Mouse (Mus musculus) heart, embryonic 13.5 days (tissue): ENCODE results near the gene Ehd2. TPM values are rescaled to one million over a fixed set of nuclear protein-coding genes. Genes with fewer than 3 reads are reported as not detected.

ENCODE experiments used
- ATAC-seq: fragments of 200-750 bp; cut with Nextera tagmentation; 2 replicates; pipeline ENCODE4 v1.8.0; 2017; ENCODE audit warnings: moderate TSS enrichment; ENCODE audit not compliant: insufficient number of reproducible peaks, low FRiP score, low TSS enrichment; ENCODE audit errors: extremely low read depth
- H3K27ac ChIP-seq: fragments of 300-500 bp; sonication (generic); replicated peaks from 2 replicates; pipeline ENCODE4 v1.5.1; 2015; ENCODE audit warnings: moderate library complexity, mild to moderate bottlenecking, inconsistent platforms
- H3K27me3 ChIP-seq: fragments of 300-500 bp; sonication (generic); replicated peaks from 2 replicates; pipeline ENCODE4 v1.6.1; 2015; ENCODE audit warnings: mild to moderate bottlenecking, inconsistent platforms
- H3K36me3 ChIP-seq: fragments of 300-500 bp; sonication (generic); 2 replicates; pipeline ENCODE4 v1.6.1; 2015; ENCODE audit warnings: mild to moderate bottlenecking, inconsistent platforms
- H3K4me1 ChIP-seq: fragments of 300-500 bp; sonication (generic); 2 replicates; pipeline ENCODE4 v1.6.1; 2015; ENCODE audit warnings: inconsistent platforms
- H3K4me2 ChIP-seq: fragments of 300-500 bp; sonication (generic); 2 replicates; pipeline ENCODE4 v1.6.1; 2015; ENCODE audit warnings: inconsistent platforms, mild to moderate bottlenecking, moderate library complexity
- H3K4me3 ChIP-seq: fragments of 300-500 bp; sonication (generic); 2 replicates; pipeline ENCODE4 v1.5.1; 2015; ENCODE audit warnings: moderate library complexity, mild to moderate bottlenecking, inconsistent platforms
- H3K9ac ChIP-seq: fragments of 300-500 bp; sonication (generic); 2 replicates; pipeline ENCODE4 v1.6.1; 2015; ENCODE audit warnings: inconsistent platforms, mild to moderate bottlenecking, moderate library complexity
- H3K9me3 ChIP-seq: fragments of 300-500 bp; sonication (generic); 2 replicates; pipeline ENCODE4 v1.6.1; 2016; ENCODE audit warnings: inconsistent platforms
- WGBS: fragments of 180-500 bp; shearing (Covaris S2); methylation state at CpG from one replicate; pipeline ENCODE4 v1.1.7; 2015; ENCODE audit warnings: mixed read lengths; 5-methylcytosine and 5-hydroxymethylcytosine counted together
- polyA plus RNA-seq: library from polyadenylated mRNA; unstranded; fragments of >200 nt; fragmentation: Nextera tagmentation; extraction: Ambion mirVana; gene quantifications from 2 replicates; pipeline ENCODE4 v1.2.1, GENCODE M21; 2015

The Ehd2 gene
- polyA plus RNA-seq, 1 experiment from 2014 or later: 40.2 TPM

DNA sequence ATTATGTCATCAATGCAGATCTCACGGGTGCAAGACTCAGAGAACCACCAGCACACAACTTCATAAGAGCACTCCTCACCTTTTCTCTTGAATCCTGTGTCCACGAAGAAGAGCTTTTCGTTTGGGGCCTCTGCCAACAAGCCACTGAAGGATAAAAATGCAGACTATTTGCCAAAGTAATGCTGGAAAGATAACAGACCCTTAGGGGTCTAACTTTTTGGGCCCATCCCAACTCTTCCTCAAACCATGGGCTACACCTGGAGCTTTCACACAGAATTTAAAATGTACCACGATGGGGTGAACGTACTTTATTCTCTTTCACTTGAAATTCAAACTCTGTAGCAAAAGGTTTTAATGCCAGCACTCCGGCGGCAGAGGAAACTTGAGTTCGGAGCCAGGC lies 22.2 kb downstream of the Ehd2 start:
- ATAC-seq: no peak
- WGBS: 5% methylated on average over 8 of the region's 8 CpGs

DNA sequence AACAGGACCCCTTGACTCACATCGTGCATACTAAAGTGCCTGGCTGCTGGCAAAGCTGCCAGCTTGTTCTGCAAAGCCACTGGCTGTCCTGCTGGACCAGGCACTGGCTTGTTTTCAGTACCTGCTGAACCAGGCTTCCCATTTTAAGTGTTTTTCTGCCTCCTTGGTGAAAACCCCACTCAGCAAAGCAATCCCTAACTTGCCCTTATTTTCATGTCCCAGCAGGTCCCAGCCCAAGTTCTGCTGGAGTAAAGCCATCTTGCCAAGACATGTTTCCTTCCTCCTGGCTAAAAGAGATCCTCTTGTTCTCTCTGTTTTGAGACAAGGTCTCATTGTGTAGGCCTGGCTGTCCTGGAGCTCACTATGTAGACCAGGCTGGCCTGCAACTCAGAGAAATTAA lies 23.1 kb downstream of the Ehd2 start:
- no peak for ATAC-seq
- no peaks in the 10 kb centered on the region for H3K9me3 ChIP-seq
- peaks cover 54% of the 10 kb centered on the region for H3K36me3 ChIP-seq
- H3K4me3 ChIP-seq: peak overlapping the region; percentile 82; the same call in 1 of the 2 replicates
- H3K27ac ChIP-seq: no peak overlapping the region
- 84% methylated on average over 1 of the region's 1 CpGs for WGBS
- no peaks in the 10 kb centered on the region for H3K27me3 ChIP-seq
- H3K9ac ChIP-seq: no peak overlapping the region
- peaks cover 34% of the 10 kb centered on the region for H3K4me1 ChIP-seq
- H3K4me2 ChIP-seq: peak overlapping the region; percentile 96

More for the DNA sequence above, 22.2 kb downstream of the Ehd2 start:
- H3K27ac ChIP-seq: peak overlapping the region; percentile 95; the same call in 1 of the 2 replicates
- peaks cover 37% of the 10 kb centered on the region for H3K4me1 ChIP-seq
- no peaks in the 10 kb centered on the region for H3K9me3 ChIP-seq
- H3K27me3 ChIP-seq: no peaks in the 10 kb centered on the region
- peak overlapping the region; percentile 82 for H3K4me3 ChIP-seq
- H3K9ac ChIP-seq: peak overlapping the region; percentile 91
- H3K36me3 ChIP-seq: peaks cover 54% of the 10 kb centered on the region
- peak overlapping the region; percentile 96 for H3K4me2 ChIP-seq

DNA sequence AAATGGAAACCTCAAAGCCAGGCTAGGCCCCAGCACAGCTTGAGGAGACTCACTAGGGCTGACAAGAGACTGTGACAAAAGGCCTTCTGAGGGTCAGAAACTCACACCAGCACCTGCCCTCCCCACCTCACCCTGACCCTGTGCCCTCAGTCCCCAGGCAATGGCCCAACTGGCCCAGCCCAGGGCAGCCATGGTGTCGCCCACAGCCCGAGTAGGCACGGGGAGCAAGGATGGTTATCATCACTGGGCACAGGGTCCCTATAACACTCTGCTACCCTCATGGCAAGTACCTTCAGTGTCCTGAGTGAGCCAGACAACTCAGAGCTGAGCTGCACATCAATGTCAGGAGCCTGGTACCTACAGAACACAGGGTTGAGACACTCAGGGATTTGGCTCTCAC lies 28.7 kb downstream of the Ehd2 start:
- H3K27ac ChIP-seq: no peak overlapping the region
- H3K27me3 ChIP-seq: no peaks in the 10 kb centered on the region
- H3K36me3 ChIP-seq: peaks cover 89% of the 10 kb centered on the region
- H3K9ac ChIP-seq: no peak overlapping the region
- 93% methylated on average over 3 of the region's 3 CpGs for WGBS
- H3K9me3 ChIP-seq: no peaks in the 10 kb centered on the region
- no peaks in the 10 kb centered on the region; the same call in 1 of the 2 replicates for H3K4me1 ChIP-seq
- no peak overlapping the region for H3K4me3 ChIP-seq
- no peak overlapping the region for H3K4me2 ChIP-seq
- no peak for ATAC-seq

DNA sequence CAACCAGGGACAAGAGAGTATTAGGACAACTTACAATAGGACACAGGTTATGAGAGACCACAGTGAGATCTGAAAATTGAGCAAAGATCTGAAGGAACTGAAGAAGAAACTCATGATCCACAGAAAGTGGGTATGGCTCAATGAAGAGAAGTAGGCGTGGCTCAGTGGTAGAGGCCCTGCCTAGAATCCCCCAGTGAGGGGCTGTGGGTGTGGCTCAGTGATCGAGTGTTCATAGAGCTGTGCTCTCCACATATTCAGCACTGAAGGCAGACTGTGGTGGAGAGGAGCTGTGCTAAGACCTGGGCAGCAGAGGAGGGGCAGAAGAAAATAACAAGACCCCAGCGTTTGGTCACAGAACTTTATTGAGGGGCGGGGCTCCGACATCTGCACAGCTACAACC lies 29.9 kb downstream of the Ehd2 start:
- ATAC-seq: no peak
- Histone ChIP-seq H3K27me3 (no peaks in the 10 kb centered on the region), H3K4me2 (no peak overlapping the region), H3K4me3 (no peak overlapping the region), H3K4me1 (no peaks in the 10 kb centered on the region; the same call in 1 of the 2 replicates), H3K36me3 (peaks cover 78% of the 10 kb centered on the region), H3K9me3 (no peaks in the 10 kb centered on the region), H3K9ac (no peak overlapping the region), H3K27ac (no peak overlapping the region)
- WGBS: 77% methylated on average over 5 of the region's 5 CpGs

DNA sequence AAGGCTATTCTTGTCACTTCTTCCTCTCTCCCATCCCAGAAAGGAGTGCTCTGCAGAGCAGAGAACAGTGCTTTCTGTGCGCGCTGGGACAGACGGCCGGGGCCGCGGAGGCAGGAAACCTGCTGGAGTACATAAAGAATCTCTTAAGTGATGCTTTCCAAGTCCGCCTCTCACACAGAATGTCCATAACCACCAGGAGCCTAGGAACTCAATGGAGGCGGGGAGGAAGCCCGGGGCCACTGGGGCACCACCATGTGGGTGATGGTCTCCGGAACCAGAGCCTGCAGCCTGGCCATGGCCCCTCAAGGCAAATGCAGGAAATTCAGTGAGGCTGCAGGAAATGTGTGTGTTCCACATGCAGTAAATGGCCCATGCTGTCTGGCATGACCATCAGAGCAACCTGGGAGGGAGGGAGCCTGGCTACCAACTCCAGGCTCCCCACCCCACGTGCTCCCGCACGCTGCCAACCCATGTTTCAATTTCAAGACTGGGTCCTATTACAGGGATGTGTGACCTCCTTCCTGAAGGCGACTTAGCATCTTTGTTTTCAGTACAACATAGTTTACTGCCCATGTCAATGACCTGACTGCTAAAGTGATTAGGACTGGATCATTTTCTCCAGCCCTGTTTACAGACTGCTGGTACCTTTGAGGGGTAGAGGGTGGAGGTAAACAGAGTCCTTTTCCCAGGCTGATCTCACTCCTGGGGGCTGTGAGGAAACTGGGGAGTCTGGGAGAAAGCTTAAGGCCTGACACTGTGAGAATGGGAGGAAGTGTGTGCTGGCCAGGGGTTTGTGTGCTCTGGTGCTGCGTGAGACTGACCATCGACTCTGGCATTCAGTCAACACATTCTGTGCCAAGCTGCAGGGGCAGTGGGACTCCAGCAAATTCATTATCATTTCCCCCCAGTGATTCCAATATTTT lies 33.7 kb downstream of the Ehd2 start:
- H3K27ac ChIP-seq: peak overlapping the region; percentile 71
- H3K4me2 ChIP-seq: peak overlapping the region; percentile 16; the same call in 1 of the 2 replicates
- H3K9ac ChIP-seq: no peak overlapping the region; the same call in 1 of the 2 replicates
- no peaks in the 10 kb centered on the region for H3K9me3 ChIP-seq
- no peaks in the 10 kb centered on the region for H3K27me3 ChIP-seq
- H3K4me1 ChIP-seq: peaks cover 14% of the 10 kb centered on the region
- H3K4me3 ChIP-seq: no peak overlapping the region
- ATAC-seq: peak; percentile 49; the same call in 1 of the 2 replicates
- WGBS: 44% methylated on average over 16 of the region's 16 CpGs
- H3K36me3 ChIP-seq: peaks cover 40% of the 10 kb centered on the region

DNA sequence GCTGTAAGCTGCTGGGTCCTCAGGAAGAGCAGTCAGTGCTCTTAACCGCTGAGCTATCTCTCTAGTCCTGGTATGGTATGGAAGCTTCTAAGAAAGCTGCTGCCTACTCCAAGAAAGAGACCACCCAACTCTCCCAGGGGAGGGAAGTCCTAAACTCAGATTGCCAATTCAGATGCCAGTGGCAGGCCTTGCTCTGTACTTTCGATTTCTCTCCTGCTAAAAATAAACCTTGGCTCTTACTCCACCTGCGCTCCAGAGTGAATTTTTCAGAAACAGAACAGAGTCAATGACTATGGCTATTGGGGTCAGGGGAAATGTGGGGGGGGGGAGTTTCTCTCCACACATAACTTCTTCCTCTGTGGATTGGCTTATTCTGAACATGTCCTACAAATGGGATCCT lies 35.7 kb downstream of the Ehd2 start:
- Histone ChIP-seq H3K27me3 (no peaks in the 10 kb centered on the region), H3K4me2 (peak overlapping the region; percentile 42), H3K9ac (no peak overlapping the region), H3K4me1 (peaks cover 14% of the 10 kb centered on the region), H3K9me3 (no peaks in the 10 kb centered on the region), H3K36me3 (peaks cover 19% of the 10 kb centered on the region), H3K27ac (peak overlapping the region; percentile 61), H3K4me3 (no peak overlapping the region)
- ATAC-seq: no peak
- WGBS: 48% methylated on average over 3 of the region's 3 CpGs

DNA sequence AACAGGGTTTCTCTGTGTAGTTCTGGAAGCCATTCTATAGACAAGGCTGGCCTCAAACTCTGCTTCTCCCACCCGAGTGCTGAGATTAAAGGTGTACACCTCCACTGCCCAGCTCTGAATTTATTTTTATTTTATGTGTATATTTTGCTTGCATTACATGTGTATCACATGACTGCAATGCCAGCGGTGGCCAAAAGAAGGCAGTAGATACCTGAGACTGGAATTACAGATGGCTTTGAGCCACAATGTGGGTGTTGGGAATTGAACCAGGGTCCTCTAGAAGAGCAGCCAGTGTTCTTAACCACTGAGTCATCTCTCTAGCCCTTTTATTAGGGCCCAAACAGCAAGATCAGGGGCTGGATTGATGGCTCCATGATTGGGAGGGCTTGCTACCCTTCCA lies 36.8 kb downstream of the Ehd2 start:
- Histone ChIP-seq H3K27me3 (no peaks in the 10 kb centered on the region), H3K36me3 (peaks cover 8% of the 10 kb centered on the region), H3K4me3 (no peak overlapping the region), H3K27ac (no peak overlapping the region), H3K9me3 (no peaks in the 10 kb centered on the region), H3K4me2 (no peak overlapping the region), H3K9ac (no peak overlapping the region), H3K4me1 (peaks cover 14% of the 10 kb centered on the region)
- no peak for ATAC-seq
- WGBS: 51% methylated on average over 2 of the region's 2 CpGs

DNA sequence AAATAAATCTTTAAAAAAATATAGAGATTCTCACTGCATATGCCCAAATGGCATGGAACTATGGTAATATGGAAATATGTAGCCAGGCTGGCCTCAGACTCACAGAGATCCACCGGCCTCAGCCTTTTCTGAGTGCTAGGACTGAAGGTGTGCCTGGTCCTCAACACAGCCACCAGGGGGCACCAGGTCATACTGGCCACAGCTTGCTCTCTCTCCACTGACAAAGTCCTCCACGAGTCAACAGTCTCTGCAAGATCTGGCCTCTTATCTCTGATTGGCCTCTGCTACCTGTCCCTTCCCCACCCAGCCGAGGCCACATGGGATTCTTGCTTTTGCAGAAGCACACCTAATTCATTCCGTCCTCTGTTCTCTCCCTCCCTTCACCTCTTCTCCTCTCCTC lies 37.5 kb downstream of the Ehd2 start:
- no peak overlapping the region for H3K4me2 ChIP-seq
- H3K9ac ChIP-seq: no peak overlapping the region
- H3K4me3 ChIP-seq: no peak overlapping the region
- no peaks in the 10 kb centered on the region for H3K9me3 ChIP-seq
- ATAC-seq: no peak
- peaks cover 14% of the 10 kb centered on the region for H3K4me1 ChIP-seq
- H3K27me3 ChIP-seq: no peaks in the 10 kb centered on the region
- peaks cover 2% of the 10 kb centered on the region; the same call in 1 of the 2 replicates for H3K36me3 ChIP-seq
- WGBS: 28% methylated on average over 4 of the region's 4 CpGs
- H3K27ac ChIP-seq: no peak overlapping the region

DNA sequence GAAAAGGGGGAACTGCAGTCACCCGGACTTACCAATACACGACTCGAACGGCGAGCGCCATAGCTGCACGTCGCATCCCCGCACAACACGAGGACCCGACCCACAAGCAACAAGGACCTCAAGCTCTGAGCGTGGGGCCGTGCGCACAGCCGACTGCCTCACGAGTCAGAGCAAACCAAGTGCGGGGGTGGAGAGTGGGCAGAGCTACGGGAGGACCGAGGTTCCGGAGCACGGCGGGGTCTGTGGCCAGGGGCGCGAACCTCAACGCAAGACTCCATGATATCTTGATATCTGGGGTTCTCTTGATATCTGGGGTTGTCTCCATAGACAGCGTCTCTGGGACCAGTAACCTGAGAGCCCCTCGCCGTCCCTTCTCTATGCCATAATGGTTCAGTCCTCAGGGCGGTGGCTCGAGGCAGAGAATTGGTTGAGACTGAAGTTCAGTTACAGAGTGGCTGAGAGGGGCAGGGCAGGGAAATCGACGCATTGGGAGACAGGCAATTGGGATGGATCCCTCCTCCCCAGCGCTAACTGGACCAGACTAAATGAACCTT lies 45.1 kb downstream of the Ehd2 start, which contains the start of gene Selenow:
TSS of gene Selenow (minus strand) at position 183 of the 554 bp plus-strand sequence.
- peak; percentile 92 for ATAC-seq
- H3K27me3 ChIP-seq: 0 out of 2 replicates have a peak, but pooled peaks cover 6% of the 10 kb centered on the region
- peaks cover 31% of the 10 kb centered on the region for H3K36me3 ChIP-seq
- peak within 1 kb of the TSS; percentile 79 for H3K4me2 ChIP-seq
- H3K4me3 ChIP-seq: peak within 1 kb of the TSS; percentile 86
- peak within 1 kb of the TSS; percentile 93 for H3K9ac ChIP-seq
- H3K9me3 ChIP-seq: no peaks in the 10 kb centered on the region
- under 1% methylated on average over 33 of the region's 33 CpGs for WGBS
- peaks cover 25% of the 10 kb centered on the region for H3K4me1 ChIP-seq
- H3K27ac ChIP-seq: peak within 1 kb of the TSS; percentile 81

DNA sequence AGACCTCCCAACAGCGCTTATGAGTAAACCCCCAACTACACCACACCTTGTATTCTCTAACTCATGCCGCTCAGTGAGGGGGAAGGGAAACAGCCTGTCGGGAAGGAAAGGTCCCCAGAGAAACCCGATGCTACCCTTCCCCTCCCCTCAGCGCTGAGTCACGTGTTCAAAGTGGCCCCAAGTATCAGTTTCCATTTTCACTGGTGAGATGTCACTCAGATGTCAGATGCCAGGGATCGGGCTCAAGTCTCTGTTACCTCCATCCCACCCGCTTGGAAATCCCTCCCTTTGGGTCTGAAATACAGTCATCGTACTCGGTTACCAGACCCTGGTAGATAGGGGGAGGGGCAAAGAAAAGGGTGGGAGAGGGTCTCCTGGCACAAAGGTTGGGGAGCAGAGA lies 45.6 kb downstream of the Ehd2 start:
- Histone ChIP-seq H3K4me3 (peak overlapping the region; percentile 86), H3K9ac (peak overlapping the region; percentile 93), H3K27ac (peak overlapping the region; percentile 81), H3K27me3 (0 out of 2 replicates have a peak, but pooled peaks cover 6% of the 10 kb centered on the region), H3K4me1 (peaks cover 25% of the 10 kb centered on the region), H3K9me3 (no peaks in the 10 kb centered on the region), H3K4me2 (peak overlapping the region; percentile 79), H3K36me3 (peaks cover 36% of the 10 kb centered on the region)
- ATAC-seq: peak; percentile 30
- WGBS: 0% methylated on average over 10 of the region's 10 CpGs

DNA sequence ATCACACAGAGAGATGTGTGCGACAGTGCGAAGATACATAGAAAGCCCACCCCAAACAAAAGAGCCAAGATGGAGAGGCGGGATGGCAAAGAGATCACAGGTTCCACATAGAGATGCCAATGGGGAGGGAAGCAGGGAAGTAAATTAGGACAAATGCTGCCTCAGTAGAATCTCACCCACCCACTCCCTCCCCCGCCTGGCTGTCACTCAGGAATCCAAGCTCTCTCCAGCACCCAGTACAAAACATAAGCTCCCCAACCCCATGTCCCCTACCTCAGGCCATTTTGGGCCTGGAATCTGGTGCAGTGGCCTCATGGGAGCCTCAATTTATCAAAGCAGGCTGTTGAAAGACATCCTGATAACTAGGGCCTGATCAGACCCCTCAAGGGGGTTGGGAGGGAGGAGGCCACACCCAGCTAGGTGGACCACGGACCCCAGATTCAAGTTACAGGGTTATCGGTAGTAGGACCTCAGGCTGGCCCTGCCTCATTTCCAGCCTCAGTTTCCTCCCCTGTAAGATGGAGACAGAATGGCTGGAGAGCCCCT lies 46.6 kb downstream of the Ehd2 start:
- H3K27ac ChIP-seq: no peak overlapping the region
- ATAC-seq: no peak

More for the DNA sequence above, 46.6 kb downstream of the Ehd2 start:
- Histone ChIP-seq H3K4me3 (peak overlapping the region; percentile 86), H3K9ac (peak overlapping the region; percentile 93), H3K27me3 (0 out of 2 replicates have a peak, but pooled peaks cover 6% of the 10 kb centered on the region), H3K4me2 (peak overlapping the region; percentile 79), H3K4me1 (peaks cover 25% of the 10 kb centered on the region), H3K36me3 (peaks cover 44% of the 10 kb centered on the region), H3K9me3 (no peaks in the 10 kb centered on the region)
- 65% methylated on average over 6 of the region's 6 CpGs for WGBS
